Mouse (Mus musculus) left cerebral cortex, adult 2 months (tissue): ENCODE measurements around the gene Adipor1. TPM values are rescaled to one million over a fixed set of nuclear protein-coding genes. Genes with fewer than 3 reads are reported as not detected.

Source experiments
- DNase-seq, 2 experiments: peaks; one replicate each; pipeline ENCODE4 v3.0.0; 2021 to 2022; ENCODE audit warnings: low spot score in 2 of 2, mixed read lengths in 1 of 2; ENCODE audit errors: extremely low spot score in 1 of 2
- H3K27ac ChIP-seq: fragments of 200-600 bp; 2 replicates; pipeline ENCODE4 v1.8.1; 2022
- H3K4me3 ChIP-seq: fragments of 200-600 bp; 2 replicates; pipeline ENCODE4 v1.8.1; 2022
- CTCF ChIP-seq: fragments of 200-600 bp; IDR thresholded peaks from 2 replicates; pipeline ENCODE4 v1.8.1; 2022; ENCODE audit warnings: antibody characterized with exemption, mild to moderate bottlenecking, moderate library complexity
- intact Hi-C: fragments of 180-260 bp; cut with DNase I; formaldehyde crosslinking; loops from one replicate; pipeline ENCODE4 v1.15.1; 2025
- total RNA-seq, 2 experiments: library from RNA; stranded (reverse); gene quantifications; 2 replicates each; pipeline ENCODE4 v1.2.3; 2021

Adipor1 gene
- total RNA-seq, 2 experiments from 2014 or later = 55.9 to 58.2 TPM

DNA sequence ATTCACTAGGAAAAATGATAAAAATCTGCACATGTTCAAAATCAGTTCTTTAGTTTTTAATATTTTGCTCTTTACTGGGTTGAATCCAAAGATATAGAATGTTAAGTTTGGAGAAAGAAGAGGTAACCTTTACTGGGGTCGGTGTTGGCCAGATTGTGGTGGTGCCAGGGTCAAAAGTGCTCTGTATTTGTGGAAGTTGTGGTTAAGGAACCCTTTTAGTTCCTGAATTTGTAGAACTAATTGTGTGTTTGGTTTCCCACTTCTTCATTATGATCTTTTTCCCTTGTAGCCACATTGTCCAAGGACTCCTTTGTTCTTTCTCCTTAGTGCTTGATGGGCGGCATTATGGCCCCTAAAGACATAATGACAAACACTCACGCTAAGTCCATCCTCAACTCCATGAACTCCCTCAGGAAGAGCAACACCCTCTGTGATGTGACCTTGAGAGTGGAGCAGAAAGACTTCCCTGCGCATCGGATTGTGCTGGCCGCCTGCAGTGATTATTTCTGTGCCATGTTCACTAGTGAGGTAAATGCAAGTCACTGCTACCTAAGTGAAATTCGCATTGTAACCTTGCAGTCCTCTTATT is 43.1 kb downstream of the Adipor1 start:
- H3K27ac ChIP-seq = no peak overlapping the region
- no peak for TF ChIP-seq CTCF
- intact Hi-C loops = loop anchor here (5.0 kb wide), 1 partner anchor 34 kb away; the partner anchor contains the start of gene Rabif
- no peak overlapping the region for H3K4me3 ChIP-seq
- no peak for DNase-seq

DNA sequence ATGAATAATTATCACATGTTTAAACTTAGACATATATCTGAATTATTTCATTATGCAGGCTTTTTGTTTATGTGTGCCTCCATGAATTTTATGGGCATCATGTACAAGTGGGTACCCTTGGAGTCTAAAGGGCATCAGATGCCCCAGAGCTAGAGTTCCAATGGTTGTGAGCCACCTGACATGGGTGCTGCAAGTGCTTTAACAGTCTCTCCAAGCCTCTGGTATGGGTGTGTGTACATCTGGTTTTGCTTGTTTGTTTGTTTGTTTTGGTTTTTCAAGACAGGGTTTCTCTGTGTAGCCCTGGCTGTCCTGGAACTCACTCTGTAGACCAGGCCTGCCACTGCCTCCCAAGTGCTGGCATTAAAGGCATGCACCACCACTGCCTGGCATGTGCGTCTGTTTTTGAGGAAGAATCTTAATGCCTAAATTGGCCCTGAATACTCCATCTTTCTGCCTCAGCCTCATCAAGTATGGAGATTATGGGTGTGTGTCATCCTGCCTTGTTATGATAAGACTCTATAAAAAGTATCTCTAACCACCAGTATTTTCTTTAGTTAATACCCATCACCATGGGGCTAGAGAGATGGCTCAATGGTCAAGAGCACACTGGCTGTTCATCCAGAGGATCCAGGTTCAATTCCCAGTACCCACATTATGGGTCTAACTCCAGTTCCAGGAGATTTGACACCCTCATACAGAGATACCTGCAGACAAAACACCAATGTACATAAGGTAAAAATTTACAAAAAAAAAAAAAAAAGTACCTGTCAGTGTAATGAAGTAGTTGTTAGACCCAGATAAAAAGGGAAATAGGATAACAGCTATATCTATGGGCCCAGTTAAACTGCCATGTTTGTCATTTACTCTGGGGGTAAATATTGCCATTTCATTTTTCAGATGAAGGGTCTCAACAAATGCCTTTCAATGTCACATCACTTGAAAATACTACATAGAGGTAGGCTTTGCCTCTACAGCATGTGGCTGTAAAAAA is 45.4 kb downstream of the Adipor1 start:
- Histone ChIP-seq H3K4me3 (no peak overlapping the region), H3K27ac (no peak overlapping the region)
- no peak for DNase-seq
- intact Hi-C loops = no loop called here
- TF ChIP-seq CTCF = no peak

Other genes with a start within 250 kb of the Adipor1 start
- gene Chil1, start 233.2 kb upstream of the Adipor1 start, total RNA-seq = 10 to 100 TPM; 14.0 TPM
- gene Mybph, start 221.9 kb upstream of the Adipor1 start, total RNA-seq = under 1 TPM in 1 of 2 experiments, not detected in 1; 0.25 TPM
- 100 to 1,000 TPM; 180 to 188 TPM for gene Adora1, start 179.9 kb upstream of the Adipor1 start, total RNA-seq
- gene Myog, start 125.4 kb upstream of the Adipor1 start, total RNA-seq = not detected
- 10 to 100 TPM; 50.7 to 50.8 TPM for gene Ppfia4, start 82.5 kb upstream of the Adipor1 start, total RNA-seq
- gene Tmem183a, start 53.4 kb upstream of the Adipor1 start, total RNA-seq = 10 to 100 TPM; 57.2 to 70.8 TPM
- gene 4933406M09Rik, start 29.4 kb upstream of the Adipor1 start, total RNA-seq = not detected
- gene Cyb5r1, start 9.8 kb upstream of the Adipor1 start, total RNA-seq = 10 to 100 TPM; 20.3 to 23.3 TPM
- gene Klhl12, start 40.2 kb downstream of the Adipor1 start, total RNA-seq = 10 to 100 TPM; 36.1 to 38.9 TPM
- gene Rabif, start 79.3 kb downstream of the Adipor1 start, total RNA-seq = 10 to 100 TPM; 25.8 to 28.6 TPM
- gene Mgat4e, start 134.3 kb downstream of the Adipor1 start, total RNA-seq = not detected
- gene Kdm5b, start 144.8 kb downstream of the Adipor1 start, total RNA-seq = 10 to 100 TPM; 70.5 to 71.0 TPM
- 10 to 100 TPM; 57.7 to 62.5 TPM for gene Syt2, start 231.3 kb downstream of the Adipor1 start, total RNA-seq